Mouse (Mus musculus) embryonic facial prominence, embryonic 13.5 days (tissue): Measurements from ENCODE around the gene Gm21987. TPM values are rescaled to one million over a fixed set of nuclear protein-coding genes. Genes with fewer than 3 reads are reported as not detected.

ENCODE experiments used
- ATAC-seq: fragments of 200-750 bp; cut with Nextera tagmentation; 2 replicates; pipeline ENCODE4 v1.8.0; 2017; ENCODE audit warnings: low read depth; ENCODE audit not compliant: insufficient number of reproducible peaks, insufficient read depth, low FRiP score, low TSS enrichment
- H3K27ac ChIP-seq: fragments of 300-500 bp; sonication (generic); 2 replicates; pipeline ENCODE4 v1.5.1; 2015; ENCODE audit warnings: moderate library complexity, mild to moderate bottlenecking, inconsistent platforms
- H3K27me3 ChIP-seq: fragments of 300-500 bp; sonication (generic); 2 replicates; pipeline ENCODE4 v1.6.1; 2015; ENCODE audit warnings: mild to moderate bottlenecking, inconsistent platforms
- H3K36me3 ChIP-seq: fragments of 300-500 bp; sonication (generic); 2 replicates; pipeline ENCODE4 v1.6.1; 2015; ENCODE audit warnings: mild to moderate bottlenecking, inconsistent platforms
- H3K4me1 ChIP-seq: fragments of 300-500 bp; sonication (generic); 2 replicates; pipeline ENCODE4 v1.6.1; 2015; ENCODE audit warnings: inconsistent platforms
- H3K4me2 ChIP-seq: fragments of 300-500 bp; sonication (generic); 2 replicates; pipeline ENCODE4 v1.6.1; 2015; ENCODE audit warnings: moderate library complexity, mild to moderate bottlenecking, inconsistent platforms
- H3K4me3 ChIP-seq: fragments of 300-500 bp; sonication (generic); 2 replicates; pipeline ENCODE4 v1.5.1; 2015; ENCODE audit warnings: mild to moderate bottlenecking, inconsistent platforms
- H3K9ac ChIP-seq: fragments of 300-500 bp; sonication (generic); 2 replicates; pipeline ENCODE4 v1.6.1; 2015; ENCODE audit warnings: mild to moderate bottlenecking, inconsistent platforms
- H3K9me3 ChIP-seq: fragments of 300-500 bp; sonication (generic); 2 replicates; pipeline ENCODE4 v1.6.1; 2016; ENCODE audit warnings: inconsistent platforms
- WGBS: fragments of 180-500 bp; shearing (Covaris S2); methylation state at CpG from one replicate; pipeline ENCODE4 v1.1.7; 2015; ENCODE audit warnings: mixed read lengths; 5-methylcytosine and 5-hydroxymethylcytosine counted together
- polyA plus RNA-seq: library from polyadenylated mRNA; unstranded; fragments of >200 nt; fragmentation: Nextera tagmentation; extraction: Ambion mirVana; gene quantifications from 2 replicates; pipeline ENCODE4 v1.2.1, GENCODE M21; 2015

Gm21987 gene
- polyA plus RNA-seq, 1 experiment from 2014 or later: not detected

GRCm38 (mm10) chr16:38373941-38374340 is 27.1 kb downstream of the Gm21987 start:
- Histone ChIP-seq H3K36me3 (no peaks in the 10 kb centered on the region), H3K9me3 (no peaks in the 10 kb centered on the region), H3K27ac (no peak overlapping the region), H3K9ac (no peak overlapping the region), H3K27me3 (no peaks in the 10 kb centered on the region), H3K4me1 (peaks cover 18% of the 10 kb centered on the region), H3K4me3 (peak overlapping the region; percentile 3; the same call in 1 of the 2 replicates), H3K4me2 (0 out of 2 replicates have a peak overlapping the region, but pooled peaks have one; percentile 11)
- no peak for ATAC-seq
- WGBS: 85% methylated on average over 16 of the region's 16 CpGs

- Histone ChIP-seq H3K4me1 (peaks cover 20% of the 10 kb centered on the region), H3K9me3 (no peaks in the 10 kb centered on the region), H3K27ac (no peak overlapping the region), H3K4me3 (peak overlapping the region; percentile 3; the same call in 1 of the 2 replicates), H3K4me2 (0 out of 2 replicates have a peak overlapping the region, but pooled peaks have one; percentile 11), H3K27me3 (no peaks in the 10 kb centered on the region), H3K36me3 (no peaks in the 10 kb centered on the region), H3K9ac (no peak overlapping the region)
- 73% methylated on average over 10 of the region's 10 CpGs for WGBS
- ATAC-seq: no peak
Measured at GRCm38 (mm10) chr16:38374379-38375140, 27.7 kb downstream of the Gm21987 start.

- H3K4me3 ChIP-seq: no peak overlapping the region
- WGBS: 77% methylated on average over 7 of the region's 7 CpGs
- no peak overlapping the region for H3K4me2 ChIP-seq
- peaks cover 20% of the 10 kb centered on the region for H3K4me1 ChIP-seq
- no peak overlapping the region for H3K9ac ChIP-seq
- no peaks in the 10 kb centered on the region for H3K27me3 ChIP-seq
- no peak overlapping the region for H3K27ac ChIP-seq
- ATAC-seq: no peak
- no peaks in the 10 kb centered on the region for H3K36me3 ChIP-seq
- H3K9me3 ChIP-seq: no peaks in the 10 kb centered on the region
Measured at GRCm38 (mm10) chr16:38375182-38375581, 28.3 kb downstream of the Gm21987 start.

- Histone ChIP-seq H3K9me3 (no peaks in the 10 kb centered on the region), H3K4me3 (peak overlapping the region; percentile 28), H3K36me3 (no peaks in the 10 kb centered on the region), H3K27me3 (no peaks in the 10 kb centered on the region), H3K4me2 (peak overlapping the region; percentile 54), H3K9ac (peak overlapping the region; percentile 58), H3K4me1 (peaks cover 20% of the 10 kb centered on the region), H3K27ac (peak overlapping the region; percentile 83)
- peak; percentile 81 for ATAC-seq
- 23% methylated on average over 17 of the region's 17 CpGs for whole genome bisulfite sequencing
Measured at GRCm38 (mm10) chr16:38376163-38376840, 29.5 kb downstream of the Gm21987 start.

- Histone ChIP-seq H3K4me3 (peak overlapping the region; percentile 28), H3K9ac (peak overlapping the region; percentile 58), H3K9me3 (no peaks in the 10 kb centered on the region), H3K4me2 (peak overlapping the region; percentile 54), H3K27me3 (no peaks in the 10 kb centered on the region), H3K27ac (peak overlapping the region; percentile 83), H3K4me1 (peaks cover 20% of the 10 kb centered on the region), H3K36me3 (no peaks in the 10 kb centered on the region)
- 49% methylated on average over 8 of the region's 8 CpGs for WGBS
- ATAC-seq: no peak
Measured at GRCm38 (mm10) chr16:38376841-38377249, 30.0 kb downstream of the Gm21987 start.

GRCm38 (mm10) chr16:38377546-38377945 is 30.7 kb downstream of the Gm21987 start:
- ATAC-seq: no peak
- no peak overlapping the region for H3K4me3 ChIP-seq
- H3K36me3 ChIP-seq: no peaks in the 10 kb centered on the region
- peaks cover 20% of the 10 kb centered on the region for H3K4me1 ChIP-seq
- H3K9me3 ChIP-seq: no peaks in the 10 kb centered on the region
- no peak overlapping the region for H3K9ac ChIP-seq
- no peak overlapping the region for H3K4me2 ChIP-seq
- H3K27ac ChIP-seq: no peak overlapping the region
- 85% methylated on average over 6 of the region's 6 CpGs for WGBS
- no peaks in the 10 kb centered on the region for H3K27me3 ChIP-seq

- H3K36me3 ChIP-seq: no peaks in the 10 kb centered on the region
- H3K27me3 ChIP-seq: no peaks in the 10 kb centered on the region
- WGBS: 76% methylated on average over 6 of the region's 6 CpGs
- no peak overlapping the region for H3K27ac ChIP-seq
- H3K9me3 ChIP-seq: no peaks in the 10 kb centered on the region
- no peak for ATAC-seq
- H3K4me1 ChIP-seq: peaks cover 20% of the 10 kb centered on the region
- no peak overlapping the region for H3K4me2 ChIP-seq
- H3K9ac ChIP-seq: no peak overlapping the region
- no peak overlapping the region for H3K4me3 ChIP-seq
Measured at GRCm38 (mm10) chr16:38378591-38378990, 31.8 kb downstream of the Gm21987 start.

- Histone ChIP-seq H3K4me3 (no peak overlapping the region), H3K4me2 (no peak overlapping the region), H3K27ac (no peak overlapping the region), H3K4me1 (peaks cover 20% of the 10 kb centered on the region), H3K36me3 (no peaks in the 10 kb centered on the region), H3K27me3 (no peaks in the 10 kb centered on the region), H3K9me3 (no peaks in the 10 kb centered on the region), H3K9ac (no peak overlapping the region)
- WGBS: 21% methylated on average over 6 of the region's 6 CpGs
- no peak for ATAC-seq
Measured at GRCm38 (mm10) chr16:38379088-38379487, 32.2 kb downstream of the Gm21987 start.

- Histone ChIP-seq H3K9me3 (no peaks in the 10 kb centered on the region), H3K4me1 (peaks cover 20% of the 10 kb centered on the region), H3K27ac (no peak overlapping the region), H3K9ac (no peak overlapping the region), H3K4me3 (no peak overlapping the region), H3K4me2 (no peak overlapping the region), H3K36me3 (no peaks in the 10 kb centered on the region), H3K27me3 (no peaks in the 10 kb centered on the region)
- no peak for ATAC-seq
- 43% methylated on average over 3 of the region's 3 CpGs for WGBS
Measured at GRCm38 (mm10) chr16:38379493-38379892, 32.7 kb downstream of the Gm21987 start.

GRCm38 (mm10) chr16:38379926-38380325 is 33.1 kb downstream of the Gm21987 start:
- no peaks in the 10 kb centered on the region for H3K27me3 ChIP-seq
- H3K4me2 ChIP-seq: no peak overlapping the region
- peaks cover 20% of the 10 kb centered on the region for H3K4me1 ChIP-seq
- H3K27ac ChIP-seq: no peak overlapping the region
- no peaks in the 10 kb centered on the region for H3K36me3 ChIP-seq
- H3K9me3 ChIP-seq: no peaks in the 10 kb centered on the region
- ATAC-seq: no peak
- no peak overlapping the region for H3K9ac ChIP-seq
- H3K4me3 ChIP-seq: no peak overlapping the region
- 92% methylated on average over 3 of the region's 3 CpGs for WGBS

- Histone ChIP-seq H3K4me1 (peaks cover 5% of the 10 kb centered on the region; the same call in 1 of the 2 replicates), H3K4me2 (no peak overlapping the region), H3K9me3 (no peaks in the 10 kb centered on the region), H3K27me3 (no peaks in the 10 kb centered on the region), H3K36me3 (no peaks in the 10 kb centered on the region), H3K4me3 (no peak overlapping the region), H3K27ac (no peak overlapping the region), H3K9ac (no peak overlapping the region)
- 80% methylated on average over 2 of the region's 2 CpGs for WGBS
- no peak for ATAC-seq
Measured at GRCm38 (mm10) chr16:38383683-38384082, 36.8 kb downstream of the Gm21987 start.

- Histone ChIP-seq H3K9ac (no peak overlapping the region), H3K36me3 (no peaks in the 10 kb centered on the region), H3K9me3 (no peaks in the 10 kb centered on the region), H3K4me3 (no peak overlapping the region), H3K4me2 (no peak overlapping the region), H3K27ac (no peak overlapping the region), H3K4me1 (no peaks in the 10 kb centered on the region), H3K27me3 (no peaks in the 10 kb centered on the region)
- no peak for ATAC-seq
- WGBS: 87% methylated on average over 6 of the region's 6 CpGs
Measured at GRCm38 (mm10) chr16:38385184-38385634, 38.4 kb downstream of the Gm21987 start.
